Comparison of ENCODE assay signal across 8 mouse cellular contexts in genomic region chr19:24280601-24281228, GRCm38 (mm10). TPM values are rescaled to one million over a fixed set of nuclear protein-coding genes. Genes with fewer than 3 reads are reported as not detected.
A peak's percentile ranks its signal among the peaks of the same experiment; 100 is the strongest.
DNase-seq lines count a peak whose midpoint lies in the region; ATAC-seq and TF ChIP-seq lines count a peak whose summit lies in the region.

Gene Fxn, minus strand, starts transcription at chr19:24280605.

- WGBS in lung, embryonic 14.5 days = 1% methylated on average over 16 of the region's 22 CpGs
- WGBS in forebrain, postnatal 0 days = under 1% methylated on average over 16 of the region's 22 CpGs
- 1% methylated on average over 17 of the region's 22 CpGs for WGBS in hindbrain, embryonic 15.5 days
- 1% methylated on average over 17 of the region's 22 CpGs for WGBS in lung, postnatal 0 days

- H3K4me2 ChIP-seq in lung, embryonic 14.5 days = peak within 1 kb of the TSS; percentile 93
- H3K4me2 ChIP-seq in forebrain, postnatal 0 days (ENCODE audit: low read depth) = peak within 1 kb of the TSS; percentile 87
- peak within 1 kb of the TSS; percentile 77 for H3K4me2 ChIP-seq in hindbrain, embryonic 15.5 days
- peak within 1 kb of the TSS; percentile 82 for H3K4me2 ChIP-seq in lung, postnatal 0 days (replicated peaks; ENCODE audit: low read depth, low read length)

- H3K9me3 ChIP-seq in lung, embryonic 14.5 days (ENCODE audit: low read depth, low read length) = no peaks in the 10 kb centered on the region
- no peaks in the 10 kb centered on the region for H3K9me3 ChIP-seq in forebrain, postnatal 0 days (ENCODE audit: low read length)
- H3K9me3 ChIP-seq in hindbrain, embryonic 15.5 days = no peaks in the 10 kb centered on the region
- H3K9me3 ChIP-seq in lung, postnatal 0 days (ENCODE audit: low read length) = no peaks in the 10 kb centered on the region

- H3K4me3 ChIP-seq in lung, embryonic 14.5 days (ENCODE audit: low read depth, low read length) = peak within 1 kb of the TSS; percentile 64
- peak within 1 kb of the TSS; percentile 65 for H3K4me3 ChIP-seq in forebrain, postnatal 0 days (ENCODE audit: low read depth, low read length)
- H3K4me3 ChIP-seq in hindbrain, embryonic 15.5 days = peak within 1 kb of the TSS; percentile 64
- peak within 1 kb of the TSS; percentile 59 for H3K4me3 ChIP-seq in lung, postnatal 0 days (ENCODE audit: low read depth, low read length)

- 0 out of 2 replicates have a peak, but pooled peaks cover 4% of the 10 kb centered on the region for H3K4me1 ChIP-seq in lung, embryonic 14.5 days (ENCODE audit: insufficient read depth)
- H3K4me1 ChIP-seq in forebrain, postnatal 0 days (ENCODE audit: insufficient read depth) = no peaks in the 10 kb centered on the region
- H3K4me1 ChIP-seq in hindbrain, embryonic 15.5 days (replicated peaks) = peaks cover 10% of the 10 kb centered on the region
- H3K4me1 ChIP-seq in lung, postnatal 0 days (ENCODE audit: insufficient read depth, low read depth, low read length) = no peaks in the 10 kb centered on the region; the same call in 1 of the 2 replicates

- H3K27me3 ChIP-seq in lung, embryonic 14.5 days (ENCODE audit: insufficient read depth, low read length) = no peaks in the 10 kb centered on the region
- no peaks in the 10 kb centered on the region for H3K27me3 ChIP-seq in forebrain, postnatal 0 days (ENCODE audit: insufficient read depth, low read length)
- H3K27me3 ChIP-seq in hindbrain, embryonic 15.5 days = no peaks in the 10 kb centered on the region
- no peaks in the 10 kb centered on the region for H3K27me3 ChIP-seq in lung, postnatal 0 days (replicated peaks; ENCODE audit: insufficient read depth, low read length)

- peak within 1 kb of the TSS; percentile 92 for H3K27ac ChIP-seq in lung, embryonic 14.5 days (ENCODE audit: low read depth)
- peak within 1 kb of the TSS; percentile 80 for H3K27ac ChIP-seq in forebrain, postnatal 0 days (ENCODE audit: low read depth, low read length)
- H3K27ac ChIP-seq in hindbrain, embryonic 15.5 days (replicated peaks) = peak within 1 kb of the TSS; percentile 90
- peak within 1 kb of the TSS; percentile 51 for H3K27ac ChIP-seq in lung, postnatal 0 days (ENCODE audit: low read length)

- DNase-seq in lung, embryonic 14.5 days = peak; percentile 89
- no peak for DNase-seq in lung, postnatal 14 days
- peak; percentile 94 for DNase-seq in brain, embryonic 14.5 days (ENCODE audit: low read depth)
- peak; percentile 82 for DNase-seq in forebrain, postnatal 0 days
- peak; percentile 60 for DNase-seq in lung, postnatal 0 days (ENCODE audit: low spot score)
- peak; percentile 11 for DNase-seq in right cerebral cortex, postnatal 14 days
- DNase-seq in urinary bladder, adult 18-20 months (ENCODE audit: low spot score in 2 of 2) = no peak

- H3K36me3 ChIP-seq in lung, embryonic 14.5 days (ENCODE audit: insufficient read depth) = peaks cover 4% of the 10 kb centered on the region; the same call in 1 of the 2 replicates
- H3K36me3 ChIP-seq in forebrain, postnatal 0 days (ENCODE audit: insufficient read depth) = no peaks in the 10 kb centered on the region
- no peaks in the 10 kb centered on the region for H3K36me3 ChIP-seq in hindbrain, embryonic 15.5 days
- H3K36me3 ChIP-seq in lung, postnatal 0 days (ENCODE audit: insufficient read depth, low read length) = no peaks in the 10 kb centered on the region

- peak within 1 kb of the TSS; percentile 78 for H3K9ac ChIP-seq in lung, embryonic 14.5 days
- H3K9ac ChIP-seq in forebrain, postnatal 0 days = peak within 1 kb of the TSS; percentile 75
- peak within 1 kb of the TSS; percentile 61 for H3K9ac ChIP-seq in hindbrain, embryonic 15.5 days
- peak within 1 kb of the TSS; percentile 32; the same call in 1 of the 2 replicates for H3K9ac ChIP-seq in lung, postnatal 0 days (replicated peaks; ENCODE audit: low read depth)

- TF ChIP-seq EP300 in lung, postnatal 0 days (IDR thresholded peaks at IDR 0.05) = no peak

- ATAC-seq in lung, embryonic 14.5 days (ENCODE audit: insufficient read depth) = peak; percentile 97
- ATAC-seq in forebrain, postnatal 0 days = peak; percentile 90
- peak; percentile 94 for ATAC-seq in hindbrain, embryonic 15.5 days (ENCODE audit: low FRiP score, low read depth)
- ATAC-seq in lung, postnatal 0 days = peak; percentile 61

- no peak for TF ChIP-seq CTCF in lung, embryonic 14.5 days (IDR thresholded peaks at IDR 0.05; ENCODE audit: low read depth)
- no peak for TF ChIP-seq CTCF in brain, embryonic 14.5 days (IDR thresholded peaks at IDR 0.05; ENCODE audit: borderline replicate concordance, extremely low read depth, insufficient read depth, insufficient read length)
- no peak for TF ChIP-seq CTCF in forebrain, postnatal 0 days (IDR thresholded peaks at IDR 0.05; ENCODE audit: low read depth)
- no peak for TF ChIP-seq CTCF in lung, postnatal 0 days (IDR thresholded peaks at IDR 0.05)

- no peak for TF ChIP-seq POLR2A in brain, embryonic 14.5 days (IDR thresholded peaks at IDR 0.05; ENCODE audit: borderline replicate concordance, extremely low read depth, insufficient read depth, insufficient read length, poor library complexity, severe bottlenecking)

RNA-seq across cellular contexts. Expression of gene Fxn, which starts in this region (rescaled TPM):
- 51.2 and 52.9 TPM in 2 replicates for polyA plus RNA-seq in lung, embryonic 14.5 days (2014; fragmentation: Nextera tagmentation; extraction: Ambion mirVana)
- polyA plus RNA-seq in brain, embryonic 14.5 days (2012; rRNA removed) = 20.7 and 25.3 TPM in 2 replicates
- total RNA-seq in forebrain, postnatal 0 days (2014; rRNA removed) = 15.0 and 26.0 TPM in 2 replicates
- 33.3 and 33.4 TPM in 2 replicates for polyA plus RNA-seq in forebrain, postnatal 0 days (2015; fragmentation: Nextera tagmentation; extraction: Ambion mirVana)
- 40.6 and 42.2 TPM in 2 replicates for polyA plus RNA-seq in hindbrain, embryonic 15.5 days (2015; fragmentation: Nextera tagmentation; extraction: Ambion mirVana)
- polyA plus RNA-seq in lung, postnatal 0 days (2015; fragmentation: Nextera tagmentation; extraction: Ambion mirVana) = 19.7 and 22.1 TPM in 2 replicates

Comparison
In these comparisons a context has a peak if more than half of its experiments do, and no peak if none do; other contexts are left out.
1. DNase-seq: peak in lung, embryonic 14.5 days (single experiment), brain, embryonic 14.5 days (single experiment), forebrain, postnatal 0 days (single experiment), lung, postnatal 0 days (single experiment) and right cerebral cortex, postnatal 14 days (single experiment); none in lung, postnatal 14 days (single experiment) and urinary bladder, adult 18-20 months (0 of 2).
2. Peak in every context shown above with its lines, with median percentiles within 50 percentile points of each other: ATAC-seq, H3K27ac ChIP-seq, H3K4me2 ChIP-seq, H3K4me3 ChIP-seq and H3K9ac ChIP-seq.